Mouse (Mus musculus) kidney, adult 2 months (tissue): ENCODE data around the gene Rpl12.

Experiments
- CTCF ChIP-seq: fragments of 200-500 bp; conservative IDR thresholded peaks from 2 replicates; pipeline ENCODE4 v1.5.1; 2011; ENCODE audit warnings: low read depth, mild to moderate bottlenecking, control low read depth, low read length, moderate library complexity, mixed read lengths; ENCODE audit not compliant: insufficient read depth, insufficient read length
- POLR2A ChIP-seq: fragments of 200-500 bp; IDR thresholded peaks from one replicate; pipeline ENCODE4 v1.6.1; 2011; ENCODE audit warnings: low read depth, low read length, control low read depth

DNA sequence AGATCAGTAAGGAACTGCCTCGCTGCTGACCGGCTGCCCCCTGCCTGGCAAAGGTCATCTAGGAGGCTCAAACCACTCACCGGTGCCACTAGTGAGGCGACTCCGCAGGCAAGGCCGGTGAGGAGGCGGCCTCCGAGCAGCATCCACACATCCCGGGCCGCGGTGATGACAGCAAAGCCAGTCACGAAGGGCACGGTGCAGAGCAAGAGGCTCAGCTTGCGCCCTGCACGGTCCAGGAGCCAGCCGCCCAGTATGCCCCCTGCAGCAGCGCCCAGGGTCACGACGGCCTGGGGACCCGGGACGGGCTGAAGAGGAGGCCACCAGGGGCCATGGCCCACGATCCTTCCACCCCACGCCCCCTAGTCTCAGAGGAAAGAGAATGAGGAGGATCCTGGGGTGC is 19.9 kb downstream of the Rpl12 start:
- TF ChIP-seq CTCF (no peak), POLR2A (no peak)
